Mouse (Mus musculus): Measurements from ENCODE around the gene Fbxo45. TPM values are rescaled to one million over a fixed set of nuclear protein-coding genes. Genes with fewer than 3 reads are reported as not detected.

Gene Fbxo45
- polyA plus RNA-seq (2015; fragmentation: Illumina TruSeq; extraction: RNeasy Lipid Tissue Mini Kit (QIAGEN cat#74804); ENCODE audit: insufficient read depth, low replicate concordance): 16.7 TPM

DNA sequence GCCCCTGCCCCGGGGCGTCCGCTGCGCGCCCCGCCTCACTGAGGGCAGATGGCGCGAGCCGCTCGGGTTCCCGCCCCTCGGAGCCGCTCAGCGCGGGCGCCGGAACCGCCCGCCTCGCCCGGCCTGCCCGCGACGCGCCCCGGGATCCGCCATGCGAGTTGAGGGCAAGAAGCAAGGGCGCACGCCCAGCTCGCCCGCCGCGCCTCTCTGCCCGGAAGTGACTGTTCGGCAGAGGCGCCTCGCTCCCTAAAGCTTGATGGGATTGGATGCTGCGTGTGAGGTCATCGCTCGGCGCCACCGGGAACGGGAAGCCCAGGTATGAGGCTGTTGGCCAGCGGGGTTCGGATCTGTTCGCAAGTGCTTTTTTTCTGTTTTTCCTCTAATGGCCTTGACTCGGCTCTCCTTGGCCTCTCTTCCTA is at the start of gene Fbxo45, which contains the start of gene Wdr53:
TSS of gene Fbxo45 (minus strand) at position 207 of the 419 bp plus-strand sequence.
TSS of gene Wdr53 (plus strand) at position 276 of the 419 bp plus-strand sequence.

DNA sequence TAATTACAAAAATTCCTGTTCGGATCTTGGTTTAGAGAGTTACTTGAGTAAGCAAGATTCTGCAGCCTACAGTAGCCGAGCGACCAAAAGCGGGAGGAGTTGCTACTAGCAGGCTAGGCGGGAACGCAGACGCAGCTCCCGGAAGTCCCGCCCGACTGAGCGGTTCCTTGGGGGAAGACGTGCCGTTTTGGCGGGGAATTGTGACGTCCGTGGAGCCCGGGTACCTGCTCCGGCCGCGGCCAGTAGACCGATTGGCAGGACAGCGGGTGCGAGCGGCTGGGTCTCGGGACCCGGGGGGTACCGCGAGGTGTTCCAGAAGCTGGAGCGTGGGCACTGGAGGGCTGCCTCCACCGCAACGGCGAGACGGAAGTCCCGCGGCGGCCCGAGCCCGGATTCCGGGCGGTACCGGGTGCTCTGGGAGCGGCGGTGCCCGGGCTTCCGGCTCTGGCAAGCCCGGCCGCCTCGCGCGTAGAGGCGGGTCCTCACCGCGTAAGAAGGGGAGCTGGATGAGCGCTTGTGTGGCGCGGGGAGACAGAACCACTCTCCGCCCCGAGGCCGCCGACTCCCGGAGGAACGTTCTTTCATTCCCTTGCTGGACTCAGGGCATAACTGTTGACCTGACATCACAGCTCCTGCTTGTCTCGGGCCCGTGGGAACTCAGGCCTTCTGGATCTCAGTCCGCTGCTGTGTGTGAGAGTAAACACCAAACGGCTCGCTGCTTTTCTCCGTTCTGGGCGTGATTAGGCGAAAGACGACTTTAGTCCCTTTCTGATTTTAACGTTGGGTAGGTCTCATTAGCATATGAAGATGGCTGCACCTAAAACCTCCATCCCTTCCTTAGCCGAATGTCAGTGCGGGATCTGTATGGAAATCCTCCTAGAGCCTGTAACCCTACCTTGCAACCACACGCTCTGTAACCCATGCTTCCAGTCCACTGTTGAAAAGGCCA is 30.6 kb upstream of the Fbxo45 start, which contains the start of gene Rnf168:
TSS of gene Rnf168 (plus strand) at position 152 of the 949 bp plus-strand sequence.

DNA sequence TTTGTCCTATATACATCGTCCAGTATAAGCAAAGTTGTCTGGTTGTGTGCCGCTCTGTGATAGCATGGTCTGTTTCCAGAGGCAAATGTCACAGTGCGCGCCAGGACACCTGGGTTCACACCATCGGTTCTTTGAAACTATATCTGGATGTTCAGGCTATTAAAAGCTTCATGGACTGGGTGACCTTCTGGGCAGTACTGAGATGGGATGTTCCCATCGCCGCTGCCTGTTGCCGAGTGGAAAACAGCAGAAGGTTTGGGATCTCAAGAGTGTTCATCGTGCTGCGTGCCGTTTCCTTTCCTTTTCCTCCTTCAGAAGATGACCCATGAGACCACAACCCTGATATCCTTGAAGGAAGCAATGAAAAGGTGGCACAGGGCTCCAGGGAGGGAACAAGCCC is 24.3 kb upstream of the Fbxo45 start, which contains the start of gene Smco1:
TSS of gene Smco1 (plus strand) at position 178 of the 400 bp plus-strand sequence.

Other genes starting within 250 kb of the Fbxo45 start
- gene Senp5, start 243.9 kb downstream of the Fbxo45 start, polyA plus RNA-seq (2015; fragmentation: Illumina TruSeq; extraction: RNeasy Lipid Tissue Mini Kit (QIAGEN cat#74804); ENCODE audit: insufficient read depth, low replicate concordance): 30.1 TPM
- 109 TPM for gene Pak2, start 167.8 kb downstream of the Fbxo45 start, polyA plus RNA-seq (2015; fragmentation: Illumina TruSeq; extraction: RNeasy Lipid Tissue Mini Kit (QIAGEN cat#74804); ENCODE audit: insufficient read depth, low replicate concordance)
- gene Pigx, start 147.4 kb downstream of the Fbxo45 start, polyA plus RNA-seq (2015; fragmentation: Illumina TruSeq; extraction: RNeasy Lipid Tissue Mini Kit (QIAGEN cat#74804); ENCODE audit: insufficient read depth, low replicate concordance): 59.4 TPM
- gene Cep19, start 147.4 kb downstream of the Fbxo45 start, polyA plus RNA-seq (2015; fragmentation: Illumina TruSeq; extraction: RNeasy Lipid Tissue Mini Kit (QIAGEN cat#74804); ENCODE audit: insufficient read depth, low replicate concordance): 11.7 TPM
- gene Nrros, start 81.6 kb downstream of the Fbxo45 start, polyA plus RNA-seq (2015; fragmentation: Illumina TruSeq; extraction: RNeasy Lipid Tissue Mini Kit (QIAGEN cat#74804); ENCODE audit: insufficient read depth, low replicate concordance): 72.5 TPM
- gene Bex6, start 67.3 kb downstream of the Fbxo45 start, polyA plus RNA-seq (2015; fragmentation: Illumina TruSeq; extraction: RNeasy Lipid Tissue Mini Kit (QIAGEN cat#74804); ENCODE audit: insufficient read depth, low replicate concordance): 10.9 TPM
- gene Wdr53, start 69 bp upstream of the Fbxo45 start, polyA plus RNA-seq (2015; fragmentation: Illumina TruSeq; extraction: RNeasy Lipid Tissue Mini Kit (QIAGEN cat#74804); ENCODE audit: insufficient read depth, low replicate concordance): 20.3 TPM
- gene Smco1, start 24.3 kb upstream of the Fbxo45 start, polyA plus RNA-seq (2015; fragmentation: Illumina TruSeq; extraction: RNeasy Lipid Tissue Mini Kit (QIAGEN cat#74804); ENCODE audit: insufficient read depth, low replicate concordance): not detected
- 23.4 TPM for gene Rnf168, start 30.3 kb upstream of the Fbxo45 start, polyA plus RNA-seq (2015; fragmentation: Illumina TruSeq; extraction: RNeasy Lipid Tissue Mini Kit (QIAGEN cat#74804); ENCODE audit: insufficient read depth, low replicate concordance)
- 35.0 TPM for gene Ubxn7, start 85.1 kb upstream of the Fbxo45 start, polyA plus RNA-seq (2015; fragmentation: Illumina TruSeq; extraction: RNeasy Lipid Tissue Mini Kit (QIAGEN cat#74804); ENCODE audit: insufficient read depth, low replicate concordance)
- not detected for gene Tm4sf19, start 153.3 kb upstream of the Fbxo45 start, polyA plus RNA-seq (2015; fragmentation: Illumina TruSeq; extraction: RNeasy Lipid Tissue Mini Kit (QIAGEN cat#74804); ENCODE audit: insufficient read depth, low replicate concordance)
- gene Tctex1d2, start 172.5 kb upstream of the Fbxo45 start, polyA plus RNA-seq (2015; fragmentation: Illumina TruSeq; extraction: RNeasy Lipid Tissue Mini Kit (QIAGEN cat#74804); ENCODE audit: insufficient read depth, low replicate concordance): 25.9 TPM
- gene Pcyt1a, start 183.8 kb upstream of the Fbxo45 start, polyA plus RNA-seq (2015; fragmentation: Illumina TruSeq; extraction: RNeasy Lipid Tissue Mini Kit (QIAGEN cat#74804); ENCODE audit: insufficient read depth, low replicate concordance): 21.3 TPM
- not detected for gene Slc51a, start 240.7 kb upstream of the Fbxo45 start, polyA plus RNA-seq (2015; fragmentation: Illumina TruSeq; extraction: RNeasy Lipid Tissue Mini Kit (QIAGEN cat#74804); ENCODE audit: insufficient read depth, low replicate concordance)
- not detected for gene Zdhhc19, start 249.1 kb upstream of the Fbxo45 start, polyA plus RNA-seq (2015; fragmentation: Illumina TruSeq; extraction: RNeasy Lipid Tissue Mini Kit (QIAGEN cat#74804); ENCODE audit: insufficient read depth, low replicate concordance)

Measured in spleen, adult 10 weeks (tissue).